Comparison of ENCODE assay signal across 8 mouse cellular contexts in the genomic region with DNA sequence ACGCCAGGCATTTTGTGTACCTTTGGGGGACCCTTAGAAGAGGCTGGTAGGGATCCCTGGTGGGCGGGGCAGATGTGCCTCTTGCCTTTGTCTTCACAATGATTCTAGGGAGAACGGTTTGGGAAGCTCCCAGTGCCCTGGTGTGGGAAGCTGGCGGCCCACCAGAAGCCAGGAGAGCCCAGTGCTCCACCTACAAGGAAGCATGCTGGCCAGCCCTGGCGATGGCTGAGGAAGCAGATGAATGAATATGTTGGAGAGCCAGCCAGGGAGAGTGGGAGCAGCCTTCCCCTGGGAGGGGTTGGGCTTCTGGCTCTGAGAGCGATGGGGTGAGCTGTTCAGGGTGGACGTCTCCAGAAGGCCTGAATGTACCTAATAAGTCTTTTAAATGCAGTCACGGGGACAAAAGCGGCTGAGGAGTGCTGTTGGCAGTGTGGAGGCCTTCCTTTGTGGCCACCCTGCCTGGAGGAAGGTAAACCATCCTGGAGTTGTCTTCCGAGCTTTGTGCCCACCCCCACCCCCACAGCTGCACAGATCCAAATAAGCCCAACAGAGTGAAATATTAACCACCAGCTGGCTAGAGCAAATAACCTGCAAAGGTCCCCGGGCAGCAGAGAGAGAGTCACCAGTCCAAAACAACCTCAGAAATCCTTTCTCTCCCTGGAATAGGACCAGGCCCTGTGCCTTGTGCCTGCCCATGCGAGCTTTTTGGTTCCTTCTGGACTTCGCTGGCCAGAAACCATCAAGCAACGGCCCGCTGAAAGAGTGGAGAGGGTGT. TPM values are rescaled to one million over a fixed set of nuclear protein-coding genes. Genes with fewer than 3 reads are reported as not detected.
DNase-seq lines count a peak whose midpoint lies in the region; ATAC-seq lines count a peak whose summit lies in the region.

No protein-coding gene starts in this region.

- H3K4me3 ChIP-seq in hindbrain, embryonic 10.5 days, result peak overlapping the region; percentile 79
- peak overlapping the region; percentile 68 for H3K4me3 ChIP-seq in lung, embryonic 15.5 days

- H3K27ac ChIP-seq in hindbrain, embryonic 10.5 days, result peak overlapping the region; percentile 92
- H3K27ac ChIP-seq in lung, embryonic 15.5 days, result 0 out of 2 replicates have a peak overlapping the region, but pooled peaks have one; percentile 22

- peaks cover 69% of the 10 kb centered on the region for H3K27me3 ChIP-seq in hindbrain, embryonic 10.5 days (ENCODE audit: insufficient read depth, poor library complexity, severe bottlenecking)
- peaks cover 51% of the 10 kb centered on the region for H3K27me3 ChIP-seq in lung, embryonic 15.5 days

- peaks cover 70% of the 10 kb centered on the region for H3K4me1 ChIP-seq in hindbrain, embryonic 10.5 days (replicated peaks)
- H3K4me1 ChIP-seq in lung, embryonic 15.5 days, result peaks cover 44% of the 10 kb centered on the region

- peak overlapping the region; percentile 26; the same call in 1 of the 2 replicates for H3K9ac ChIP-seq in lung, embryonic 15.5 days

- H3K4me2 ChIP-seq in lung, embryonic 15.5 days, result peak overlapping the region; percentile 97

- no peak for ATAC-seq in lung, embryonic 15.5 days (ENCODE audit: borderline replicate concordance, extremely low read depth, low FRiP score, low TSS enrichment)
- no peak for ATAC-seq in erythroid progenitor cell, adult 5-6 weeks (replicated peaks; ENCODE audit: low FRiP score, poor library complexity, severe bottlenecking)

- peak; percentile 56 for DNase-seq in urinary bladder, postnatal 14 days (ENCODE audit: low spot score)
- no peak for DNase-seq in urinary bladder, adult 2 months (ENCODE audit: low spot score)
- peak; percentile 34 to 56 for DNase-seq in frontal cortex, adult 2 months (ENCODE audit: extremely low spot score in 1 of 2, low spot score in 1 of 2)
- peak; percentile 11 for DNase-seq in hindbrain, embryonic 10.5 days (ENCODE audit: low spot score)
- peak; percentile 52 for DNase-seq in layer of hippocampus, adult 9-11 months
- DNase-seq in right cerebral cortex, postnatal 10 days (ENCODE audit: low spot score in 2 of 2), result peak; percentile 76

- H3K9me3 ChIP-seq in hindbrain, embryonic 10.5 days, result no peaks in the 10 kb centered on the region
- H3K9me3 ChIP-seq in lung, embryonic 15.5 days, result no peaks in the 10 kb centered on the region

- 24% methylated on average over 15 of the region's 15 CpGs for WGBS in hindbrain, embryonic 10.5 days
- WGBS in lung, embryonic 15.5 days, result 22% methylated on average over 15 of the region's 15 CpGs

- H3K36me3 ChIP-seq in hindbrain, embryonic 10.5 days, result peaks cover 24% of the 10 kb centered on the region
- no peaks in the 10 kb centered on the region for H3K36me3 ChIP-seq in lung, embryonic 15.5 days

RNA-seq across cellular contexts. Expression of gene Fam20c, which starts 2.2 kb away (rescaled TPM):
- polyA plus RNA-seq in urinary bladder, adult 2 months (2012; rRNA removed), result 8.1 and 8.9 TPM in 2 replicates
- polyA plus RNA-seq in frontal cortex, adult 2 months (2012; rRNA removed), result 64.3 and 66.9 TPM in 2 replicates
- polyA plus RNA-seq in hindbrain, embryonic 10.5 days (2016; fragmentation: Nextera tagmentation; extraction: Ambion mirVana), result 10.9 and 24.0 TPM in 2 replicates
- 6.1 and 6.2 TPM in 2 replicates for polyA plus RNA-seq in lung, embryonic 15.5 days (2015; fragmentation: Nextera tagmentation; extraction: Ambion mirVana)
- total RNA-seq in erythroid progenitor cell, adult 5-6 weeks (2015; ENCODE audit: low replicate concordance), result 0.84 and 2.2 TPM in 2 replicates
- total RNA-seq in erythroid progenitor cell, adult 5-6 weeks (2017; ENCODE audit: low replicate concordance), result 0.51 TPM in 1 of 2 replicates, not detected in the other
